Mouse (Mus musculus) limb, embryonic 10.5 days (tissue): Measurements from ENCODE around the gene Mtfp1. TPM values are rescaled to one million over a fixed set of nuclear protein-coding genes. Genes with fewer than 3 reads are reported as not detected.
"Not testable (repeated sequence)": the region's sequence is repeated elsewhere in the genome, so short reads cannot be mapped to it uniquely, and the experiment has no call there.

Source experiments
- DNase-seq: peaks from one replicate; pipeline ENCODE4 v3.0.0-alpha.2; 2017; ENCODE audit warnings: low spot score
- H3K27ac ChIP-seq: fragments of 300-500 bp; sonication (generic); 2 replicates; pipeline ENCODE4 v1.5.1; 2016; ENCODE audit warnings: mild to moderate bottlenecking
- H3K27me3 ChIP-seq: fragments of 300-500 bp; sonication (generic); 2 replicates; pipeline ENCODE4 v1.6.1; 2016; ENCODE audit warnings: low read depth, mild to moderate bottlenecking; ENCODE audit not compliant: poor library complexity, severe bottlenecking
- H3K36me3 ChIP-seq: fragments of 300-500 bp; sonication (generic); 2 replicates; pipeline ENCODE4 v1.6.1; 2016; ENCODE audit warnings: mild to moderate bottlenecking, moderate library complexity
- H3K4me1 ChIP-seq: fragments of 300-500 bp; sonication (generic); 2 replicates; pipeline ENCODE4 v1.6.1; 2016
- H3K4me3 ChIP-seq: fragments of 300-500 bp; sonication (generic); 2 replicates; pipeline ENCODE4 v1.5.1; 2016; ENCODE audit warnings: mild to moderate bottlenecking, moderate library complexity
- H3K9me3 ChIP-seq: fragments of 300-500 bp; sonication (generic); replicated peaks from 2 replicates; pipeline ENCODE4 v1.6.1; 2016; ENCODE audit warnings: mild to moderate bottlenecking
- WGBS: fragments of 180-500 bp; shearing (Covaris S2); methylation state at CpG from one replicate; pipeline ENCODE4 v1.1.7; 2016; 5-methylcytosine and 5-hydroxymethylcytosine counted together
- polyA plus RNA-seq: library from polyadenylated mRNA; unstranded; fragments of >200 nt; fragmentation: Nextera tagmentation; extraction: Ambion mirVana; gene quantifications from 2 replicates; pipeline ENCODE4 v1.2.1, GENCODE M21; 2016

Mtfp1 gene
- polyA plus RNA-seq: 12.5 and 16.2 TPM in 2 replicates

DNA sequence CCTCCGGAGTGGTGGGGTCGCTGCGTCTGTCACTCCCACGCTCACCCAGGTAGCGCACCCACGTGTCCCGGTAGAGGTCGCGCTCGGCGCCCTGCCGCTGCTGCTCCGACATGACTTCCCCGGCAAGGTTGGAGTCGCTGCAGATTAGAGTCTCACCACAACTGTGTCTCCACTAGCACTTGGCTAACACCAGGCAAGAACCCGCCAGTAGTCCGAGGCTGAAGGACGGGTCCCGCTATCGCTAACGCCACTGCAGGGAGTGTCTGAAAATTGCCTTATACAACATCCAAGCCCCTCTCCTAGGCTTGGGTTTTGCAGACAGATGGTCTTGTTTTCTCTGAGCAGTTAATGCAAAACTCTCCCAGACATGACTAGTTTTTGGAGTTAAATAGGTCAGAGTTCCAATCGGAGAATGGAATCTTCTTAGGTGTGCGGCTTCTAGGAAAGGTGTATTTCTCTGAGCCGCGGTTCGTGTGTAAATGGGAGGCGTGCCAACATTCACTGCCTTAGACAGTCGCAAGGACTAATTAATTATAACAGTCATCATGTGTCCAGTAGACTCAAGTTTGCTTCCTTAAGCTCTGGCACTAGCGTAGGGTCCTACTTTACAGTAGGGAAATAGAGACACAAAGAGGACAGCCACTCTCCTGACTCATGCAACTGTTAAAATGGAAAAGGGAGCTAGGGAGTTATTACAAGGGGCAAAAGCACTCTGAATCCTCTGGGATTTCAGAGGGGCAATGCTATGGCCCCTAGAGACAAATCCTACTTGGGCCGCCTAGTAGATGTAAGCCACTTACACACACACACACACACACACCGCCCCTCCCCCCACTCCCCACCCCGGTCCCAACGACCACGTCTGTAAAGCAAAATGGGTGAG lies at the start of gene Mtfp1:
Gene Mtfp1 (minus strand): TSS at position 275 of the 883 bp plus-strand sequence.
- peak within 1 kb of the TSS; percentile 58 for H3K4me3 ChIP-seq
- peak; percentile 74 for DNase-seq
- no peaks in the 10 kb centered on the region for H3K9me3 ChIP-seq
- 9% methylated on average over 34 of the region's 34 CpGs for WGBS
- H3K4me1 ChIP-seq: peaks cover 25% of the 10 kb centered on the region
- no peaks in the 10 kb centered on the region for H3K27me3 ChIP-seq
- H3K27ac ChIP-seq: peak within 1 kb of the TSS; percentile 92
- peaks cover 18% of the 10 kb centered on the region for H3K36me3 ChIP-seq

DNA sequence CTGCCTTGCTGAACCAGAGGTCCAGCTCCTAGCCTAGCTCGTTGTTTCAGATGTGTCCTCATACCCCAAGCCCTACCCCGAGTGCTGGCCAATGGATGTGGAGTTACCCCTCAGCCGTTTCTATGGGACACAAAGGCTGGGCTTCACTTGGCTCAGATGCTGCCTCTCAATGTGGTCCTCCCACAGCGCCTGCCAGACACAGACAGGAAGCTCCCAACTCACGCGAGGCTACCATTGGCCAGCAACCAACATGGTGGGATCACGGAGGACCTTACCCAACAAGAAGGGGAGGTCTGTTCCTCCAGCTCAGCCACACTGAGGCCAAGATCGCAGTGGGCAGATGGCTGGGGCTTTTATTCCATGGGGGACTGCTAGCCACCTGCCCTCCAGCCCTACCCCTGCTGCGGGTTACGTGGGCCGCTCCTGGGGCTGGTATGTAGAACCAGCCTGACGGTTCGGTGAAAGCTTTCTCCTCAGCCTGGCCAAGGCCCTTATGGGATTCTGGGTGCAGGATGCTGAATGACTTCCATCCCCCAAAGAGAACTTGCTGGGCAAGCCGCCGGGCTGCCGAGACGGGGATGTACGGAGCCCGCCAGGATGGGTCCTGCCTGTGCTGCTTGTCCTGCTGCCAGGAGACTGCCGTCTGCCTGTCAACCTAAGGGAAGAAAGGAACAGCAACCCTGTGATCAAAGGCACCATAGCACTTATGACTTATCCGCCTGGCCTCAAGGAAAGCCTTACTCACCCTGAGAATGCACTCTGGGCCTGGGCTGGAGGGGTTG lies 48.2 kb upstream of the Mtfp1 start:
- no peak overlapping the region for H3K4me3 ChIP-seq
- no peaks in the 10 kb centered on the region for H3K9me3 ChIP-seq
- peaks cover 74% of the 10 kb centered on the region for H3K36me3 ChIP-seq
- no peak for DNase-seq
- 86% methylated on average over 21 of the region's 21 CpGs for WGBS
- 0 out of 2 replicates have a peak, but pooled peaks cover 2% of the 10 kb centered on the region for H3K4me1 ChIP-seq
- H3K27me3 ChIP-seq: no peaks in the 10 kb centered on the region
- no peak overlapping the region for H3K27ac ChIP-seq

- Histone ChIP-seq H3K4me1 (0 out of 2 replicates have a peak, but pooled peaks cover 2% of the 10 kb centered on the region), H3K27ac (no peak overlapping the region), H3K27me3 (no peaks in the 10 kb centered on the region), H3K9me3 (no peaks in the 10 kb centered on the region), H3K36me3 (peaks cover 79% of the 10 kb centered on the region), H3K4me3 (no peak overlapping the region)
- 91% methylated on average over 4 of the region's 4 CpGs for WGBS
- DNase-seq: no peak
These were observed 47.1 kb upstream of the Mtfp1 start for GRCm38 (mm10) chr11:4142352-4142751.

DNA sequence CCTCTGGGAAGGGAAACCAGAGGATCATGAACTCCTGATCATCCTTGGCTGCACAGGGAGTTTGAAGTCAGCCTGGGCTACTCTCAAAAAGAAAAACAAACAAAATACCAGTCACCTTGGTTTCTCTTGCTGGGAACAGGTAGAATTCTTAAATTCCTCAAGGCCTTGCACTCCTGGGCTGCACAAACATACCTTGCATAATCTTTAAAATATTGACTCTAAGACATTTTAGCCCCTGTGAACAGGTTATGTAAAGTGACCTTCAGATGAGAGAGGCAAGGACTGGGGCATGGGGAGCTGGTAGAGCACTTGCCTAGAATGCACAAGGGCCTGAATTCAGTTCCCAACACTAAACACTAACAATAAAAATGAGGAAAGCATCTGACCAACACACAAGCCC lies 46.3 kb upstream of the Mtfp1 start:
- H3K36me3 ChIP-seq: peaks cover 88% of the 10 kb centered on the region
- H3K4me3 ChIP-seq: no peak overlapping the region
- H3K27ac ChIP-seq: no peak overlapping the region
- H3K27me3 ChIP-seq: no peaks in the 10 kb centered on the region
- no peak for DNase-seq
- H3K4me1 ChIP-seq: peaks cover 6% of the 10 kb centered on the region
- H3K9me3 ChIP-seq: no peaks in the 10 kb centered on the region

GRCm38 (mm10) chr11:4138964-4139363 lies 43.7 kb upstream of the Mtfp1 start:
- H3K36me3 ChIP-seq: peaks cover 75% of the 10 kb centered on the region
- no peak for DNase-seq
- H3K4me1 ChIP-seq: peaks cover 18% of the 10 kb centered on the region
- no peaks in the 10 kb centered on the region for H3K27me3 ChIP-seq
- no peaks in the 10 kb centered on the region for H3K9me3 ChIP-seq
- H3K27ac ChIP-seq: no peak overlapping the region
- H3K4me3 ChIP-seq: no peak overlapping the region
- WGBS: 61% methylated on average over 2 of the region's 2 CpGs

- peaks cover 38% of the 10 kb centered on the region for H3K36me3 ChIP-seq
- H3K9me3 ChIP-seq: no peaks in the 10 kb centered on the region
- no peaks in the 10 kb centered on the region for H3K27me3 ChIP-seq
- H3K4me3 ChIP-seq: peak within 1 kb of the TSS; percentile 77
- peaks cover 18% of the 10 kb centered on the region for H3K4me1 ChIP-seq
- 4% methylated on average over 66 of the region's 66 CpGs for WGBS
- H3K27ac ChIP-seq: peak within 1 kb of the TSS; percentile 93
- DNase-seq: peak; percentile 96
These were observed 40.0 kb upstream of the Mtfp1 start, which contains the start of gene Rnf215 for GRCm38 (mm10) chr11:4134986-4135935. Gene Rnf215 (plus strand): TSS chr11:4135202.

- DNase-seq: no peak
- H3K4me3 ChIP-seq: peak overlapping the region; percentile 77
- WGBS: 63% methylated on average over 6 of the region's 6 CpGs
These were observed 39.2 kb upstream of the Mtfp1 start for GRCm38 (mm10) chr11:4134400-4134799.

GRCm38 (mm10) chr11:4133450-4133849 lies 38.2 kb upstream of the Mtfp1 start:
- Histone ChIP-seq H3K9me3 (no peaks in the 10 kb centered on the region), H3K27ac (no peak overlapping the region), H3K4me3 (no peak overlapping the region), H3K4me1 (peaks cover 18% of the 10 kb centered on the region), H3K27me3 (no peaks in the 10 kb centered on the region), H3K36me3 (peaks cover 20% of the 10 kb centered on the region)
- 46% methylated on average over 3 of the region's 3 CpGs for WGBS
- DNase-seq: no peak

More at GRCm38 (mm10) chr11:4134400-4134799, 39.2 kb upstream of the Mtfp1 start:
- Histone ChIP-seq H3K27me3 (no peaks in the 10 kb centered on the region), H3K4me1 (peaks cover 18% of the 10 kb centered on the region), H3K27ac (peak overlapping the region; percentile 93; the same call in 1 of the 2 replicates), H3K36me3 (peaks cover 30% of the 10 kb centered on the region), H3K9me3 (no peaks in the 10 kb centered on the region)

DNA sequence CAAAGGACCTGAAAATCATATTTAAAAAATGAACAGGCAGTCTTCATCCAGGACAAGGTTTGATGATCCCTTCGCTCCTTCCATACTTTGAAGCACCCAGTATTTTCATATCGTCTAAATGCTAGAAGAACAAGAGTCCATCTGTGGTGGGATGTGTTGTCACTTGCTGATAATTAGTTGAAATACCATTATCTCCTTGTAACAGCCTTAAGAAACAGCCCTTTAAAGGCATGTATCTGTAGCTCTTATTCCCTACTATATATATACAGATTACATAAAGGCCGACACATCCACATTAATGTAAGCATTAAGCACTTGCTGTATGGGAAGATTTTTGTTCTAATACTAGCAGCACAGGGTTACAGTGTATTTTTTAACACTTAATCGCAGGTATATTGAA lies 33.2 kb upstream of the Mtfp1 start:
- H3K4me3 ChIP-seq, H3K27me3 ChIP-seq, H3K4me1 ChIP-seq, H3K27ac ChIP-seq, H3K9me3 ChIP-seq, DNase-seq, H3K36me3 ChIP-seq: not testable (repeated sequence)
- 94% methylated on average over 4 of the region's 4 CpGs for WGBS

DNA sequence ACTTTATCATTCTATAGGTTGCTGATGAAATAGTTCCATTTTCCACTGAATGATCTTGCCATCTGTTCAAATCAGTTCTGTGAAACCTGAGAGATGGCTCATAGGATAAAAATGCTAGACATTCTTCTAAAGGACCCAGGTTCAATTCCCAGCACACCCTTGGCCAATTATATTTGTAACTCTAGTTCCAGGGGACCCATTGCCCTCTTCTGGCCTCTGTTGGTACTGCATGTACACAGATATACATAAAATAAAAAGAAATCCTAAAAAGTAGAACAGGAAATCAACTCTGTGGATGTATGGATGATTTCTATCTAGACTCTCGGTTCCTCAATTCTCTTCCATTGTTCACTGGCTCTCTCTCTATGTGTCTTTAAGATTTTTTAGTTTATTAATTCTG lies 31.8 kb upstream of the Mtfp1 start:
- 82% methylated on average over 1 of the region's 1 CpGs for WGBS
- H3K4me1 ChIP-seq: no peaks in the 10 kb centered on the region

GRCm38 (mm10) chr11:4123922-4124321 lies 28.7 kb upstream of the Mtfp1 start:
- Histone ChIP-seq H3K27me3 (peaks cover 20% of the 10 kb centered on the region), H3K4me3 (no peak overlapping the region), H3K9me3 (no peaks in the 10 kb centered on the region), H3K36me3 (no peaks in the 10 kb centered on the region), H3K27ac (no peak overlapping the region), H3K4me1 (0 out of 2 replicates have a peak, but pooled peaks cover 1% of the 10 kb centered on the region)
- WGBS: 56% methylated on average over 5 of the region's 5 CpGs
- DNase-seq: peak; percentile 45

More for the DNA sequence above, 31.8 kb upstream of the Mtfp1 start:
- DNase-seq: no peak
- H3K27me3 ChIP-seq: no peaks in the 10 kb centered on the region
- no peak overlapping the region for H3K4me3 ChIP-seq
- no peak overlapping the region for H3K27ac ChIP-seq
- no peaks in the 10 kb centered on the region for H3K36me3 ChIP-seq
- no peaks in the 10 kb centered on the region for H3K9me3 ChIP-seq
